Mouse (Mus musculus) small intestine, adult 2 months (tissue): ENCODE measurements around the gene Lhx1. TPM values are rescaled to one million over a fixed set of nuclear protein-coding genes. Genes with fewer than 3 reads are reported as not detected.

Source experiments
- H3K27ac ChIP-seq: fragments of 200-500 bp; 2 replicates; pipeline ENCODE4 v1.5.1; 2012; ENCODE audit warnings: low read depth, low read length, control low read depth, inconsistent platforms; ENCODE audit not compliant: insufficient read depth
- H3K27me3 ChIP-seq: fragments of 200-500 bp; 2 replicates; pipeline ENCODE4 v1.6.1; 2012; ENCODE audit warnings: mild to moderate bottlenecking, moderate library complexity, low read length, inconsistent platforms; ENCODE audit not compliant: control insufficient read depth, insufficient read depth
- H3K36me3 ChIP-seq: fragments of 200-500 bp; 2 replicates; pipeline ENCODE4 v1.6.1; 2012; ENCODE audit warnings: mild to moderate bottlenecking, low read length, control low read depth, inconsistent platforms; ENCODE audit not compliant: control insufficient read depth, insufficient read depth
- H3K4me1 ChIP-seq: fragments of 200-500 bp; 2 replicates; pipeline ENCODE4 v1.6.1; 2012; ENCODE audit warnings: low read length, inconsistent platforms, mixed read lengths; ENCODE audit not compliant: control insufficient read depth, insufficient read depth, insufficient read length
- H3K4me3 ChIP-seq: fragments of 200-500 bp; 2 replicates; pipeline ENCODE4 v1.5.1; 2012; ENCODE audit warnings: low read depth, mild to moderate bottlenecking, control low read depth, inconsistent platforms, low read length, moderate library complexity
- CTCF ChIP-seq: fragments of 200-500 bp; IDR thresholded peaks from 2 replicates; pipeline ENCODE4 v1.5.1; 2012; ENCODE audit warnings: low read depth, mild to moderate bottlenecking, control low read depth, inconsistent platforms, low read length, moderate library complexity, mixed read lengths; ENCODE audit not compliant: insufficient replicate concordance, insufficient read length; ENCODE audit errors: extremely low read depth
- POLR2A ChIP-seq: fragments of 200-500 bp; IDR thresholded peaks from 2 replicates; pipeline ENCODE4 v1.6.1; 2012; ENCODE audit warnings: low read depth, mild to moderate bottlenecking, control low read depth, inconsistent platforms, low read length, moderate library complexity
- WGBS: fragments of 180-500 bp; shearing (Covaris S2); methylation state at CpG from one replicate; pipeline ENCODE4 v1.1.7; 2018; 5-methylcytosine and 5-hydroxymethylcytosine counted together
- polyA plus RNA-seq: library from polyadenylated mRNA; depleted of rRNA; stranded (reverse); fragments of >200 nt; gene quantifications from 2 replicates; pipeline ENCODE4 v1.2.3, GENCODE M21; 2012

Lhx1 gene
- polyA plus RNA-seq, 1 experiment: 0.49 TPM

- Histone ChIP-seq H3K4me1 (no peaks in the 10 kb centered on the region; the same call in 1 of the 2 replicates), H3K27ac (no peak within 1 kb of the TSS), H3K27me3 (peaks cover 15% of the 10 kb centered on the region), H3K4me3 (peak within 1 kb of the TSS; percentile 78), H3K36me3 (peaks cover 7% of the 10 kb centered on the region)
- under 1% methylated on average over 80 of the region's 80 CpGs for WGBS
- no peak for TF ChIP-seq CTCF
- TF ChIP-seq POLR2A: peak; percentile 67; the same call in 1 of the 2 replicates
These were observed 11.9 kb downstream of the Lhx1 start, which contains the start of gene Aatf for GRCm38 (mm10) chr11:84513171-84514116. Gene Aatf (minus strand): TSS chr11:84513522.

DNA sequence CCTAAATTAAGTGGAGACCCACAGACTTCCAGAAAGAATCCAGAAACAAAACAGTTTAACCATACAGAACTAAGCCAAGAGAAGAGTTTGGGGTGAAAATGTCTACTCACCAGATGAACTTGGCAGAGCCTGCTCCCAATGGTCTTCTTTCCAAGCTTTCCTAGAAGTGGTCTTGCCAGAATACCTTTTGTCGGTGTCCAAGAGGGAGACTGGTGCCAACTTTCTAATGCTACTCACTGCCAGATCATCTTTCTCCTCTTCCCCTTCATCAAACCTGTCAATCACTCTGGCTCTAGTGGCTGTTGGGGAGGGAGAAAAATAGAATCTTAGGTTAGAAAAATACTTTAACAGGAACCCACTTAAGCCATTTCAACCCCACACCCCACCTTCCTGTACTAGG is 13.3 kb downstream of the Lhx1 start:
- Histone ChIP-seq H3K4me1 (no peaks in the 10 kb centered on the region; the same call in 1 of the 2 replicates), H3K27ac (no peak overlapping the region), H3K27me3 (peaks cover 15% of the 10 kb centered on the region), H3K4me3 (no peak overlapping the region), H3K36me3 (peaks cover 10% of the 10 kb centered on the region)
- TF ChIP-seq CTCF (no peak), POLR2A (no peak)
- 84% methylated on average over 1 of the region's 1 CpGs for WGBS

DNA sequence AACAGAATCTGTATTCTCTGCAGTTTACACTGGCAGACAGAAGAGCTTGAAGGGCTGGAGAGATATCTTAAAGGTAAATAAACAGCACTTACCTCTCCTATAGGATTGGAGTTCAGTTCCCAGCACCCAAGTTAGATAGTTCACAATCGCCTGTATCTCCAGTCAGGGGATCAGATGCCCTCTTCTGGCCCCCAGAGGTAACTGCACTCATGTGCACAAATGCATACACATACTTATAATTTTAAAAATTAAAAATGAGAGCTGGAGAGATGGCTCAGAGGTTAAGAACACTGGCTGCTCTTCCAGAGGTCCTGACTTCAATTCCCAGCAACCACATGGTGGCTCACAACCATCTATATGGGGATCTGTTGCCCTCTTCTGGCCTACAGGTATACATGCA is 21.0 kb downstream of the Lhx1 start:
- Histone ChIP-seq H3K27me3 (no peaks in the 10 kb centered on the region), H3K36me3 (peaks cover 15% of the 10 kb centered on the region)

GRCm38 (mm10) chr11:84497944-84498343 is 27.4 kb downstream of the Lhx1 start:
- 72% methylated on average over 2 of the region's 2 CpGs for WGBS
- Histone ChIP-seq H3K36me3 (peaks cover 8% of the 10 kb centered on the region), H3K4me1 (no peaks in the 10 kb centered on the region), H3K4me3 (no peak overlapping the region), H3K27me3 (no peaks in the 10 kb centered on the region), H3K27ac (no peak overlapping the region)
- TF ChIP-seq POLR2A (no peak), CTCF (no peak)

More for the DNA sequence above, 21.0 kb downstream of the Lhx1 start:
- Histone ChIP-seq H3K27ac (no peak overlapping the region), H3K4me1 (no peaks in the 10 kb centered on the region), H3K4me3 (no peak overlapping the region)
- 97% methylated on average over 1 of the region's 1 CpGs for WGBS
- TF ChIP-seq POLR2A (no peak), CTCF (no peak)

GRCm38 (mm10) chr11:84496901-84497300 is 28.4 kb downstream of the Lhx1 start:
- Histone ChIP-seq H3K27ac (no peak overlapping the region), H3K4me1 (no peaks in the 10 kb centered on the region), H3K27me3 (no peaks in the 10 kb centered on the region), H3K36me3 (peaks cover 5% of the 10 kb centered on the region), H3K4me3 (no peak overlapping the region)
- TF ChIP-seq CTCF: no peak
- TF ChIP-seq POLR2A: no peak

DNA sequence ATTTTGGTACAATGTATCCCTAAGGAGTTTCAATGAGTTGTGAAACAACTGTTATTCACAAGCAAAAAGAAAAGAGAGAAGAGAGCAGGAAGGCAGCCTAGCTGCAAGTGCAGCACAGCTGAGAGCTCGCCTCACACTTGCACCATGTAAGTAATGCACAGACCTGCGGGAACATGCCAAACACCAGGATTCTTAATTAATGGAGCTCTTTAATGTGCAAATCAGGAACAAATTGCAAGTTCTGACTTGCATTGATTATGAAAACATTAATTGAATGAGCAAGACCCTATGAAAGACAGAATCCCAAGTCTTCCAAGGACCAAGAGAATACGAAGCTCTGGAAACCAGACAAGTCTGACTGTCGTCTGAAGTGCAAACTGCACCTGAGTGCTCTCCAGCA is 29.6 kb downstream of the Lhx1 start:
- no peak for TF ChIP-seq POLR2A
- no peak for TF ChIP-seq CTCF
- no peak overlapping the region for H3K4me3 ChIP-seq
- no peak overlapping the region for H3K27ac ChIP-seq
- H3K4me1 ChIP-seq: no peaks in the 10 kb centered on the region
- peaks cover 8% of the 10 kb centered on the region; the same call in 1 of the 2 replicates for H3K36me3 ChIP-seq
- WGBS: 89% methylated on average over 4 of the region's 4 CpGs
- H3K27me3 ChIP-seq: no peaks in the 10 kb centered on the region

DNA sequence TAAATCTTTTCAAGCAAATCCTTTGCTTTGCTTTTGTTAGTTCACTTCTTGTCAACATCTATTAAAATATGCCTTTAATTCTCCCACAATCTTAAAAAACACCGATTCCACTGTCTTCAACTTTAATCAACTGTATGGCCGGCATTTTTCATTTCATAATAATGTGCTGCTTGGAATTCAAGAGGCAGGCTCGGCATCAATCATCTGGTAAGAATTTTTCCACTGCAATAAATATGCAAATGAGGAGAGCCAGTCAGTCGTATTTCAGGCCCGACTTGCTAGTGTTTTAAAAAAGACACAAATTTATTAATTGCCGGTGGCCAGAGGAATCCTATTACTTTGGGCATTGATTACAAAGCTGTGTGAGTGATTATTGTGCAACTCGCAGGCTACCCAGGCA is 43.7 kb downstream of the Lhx1 start:
- TF ChIP-seq POLR2A: no peak
- no peak for TF ChIP-seq CTCF
- no peak overlapping the region for H3K27ac ChIP-seq
- H3K4me1 ChIP-seq: no peaks in the 10 kb centered on the region
- no peaks in the 10 kb centered on the region for H3K27me3 ChIP-seq
- H3K4me3 ChIP-seq: no peak overlapping the region
- no peaks in the 10 kb centered on the region for H3K36me3 ChIP-seq
- WGBS: 65% methylated on average over 7 of the region's 7 CpGs
